Mouse (Mus musculus) heart, postnatal 25 days (tissue): ENCODE data around the gene Abcd1. TPM values are rescaled to one million over a fixed set of nuclear protein-coding genes. Genes with fewer than 3 reads are reported as not detected.
A peak's percentile ranks its signal among the peaks of the same experiment; 100 is the strongest.
"Not testable (repeated sequence)": the region's sequence is repeated elsewhere in the genome, so short reads cannot be mapped to it uniquely, and the experiment has no call there.

Experiments
- DNase-seq: peaks from one replicate; pipeline ENCODE4 v3.0.0; 2022; ENCODE audit warnings: low spot score
- intact Hi-C: fragments of 180-260 bp; cut with DNase I; formaldehyde crosslinking; loops from one replicate; pipeline ENCODE4 v1.15.1; 2025
- total RNA-seq, 2 experiments: library from RNA; stranded (reverse); gene quantifications; 2 replicates each; pipeline ENCODE4 v1.2.3; 2021

Abcd1 gene
- total RNA-seq, 2 experiments from 2014 or later: 29.1 to 30.6 TPM

DNA sequence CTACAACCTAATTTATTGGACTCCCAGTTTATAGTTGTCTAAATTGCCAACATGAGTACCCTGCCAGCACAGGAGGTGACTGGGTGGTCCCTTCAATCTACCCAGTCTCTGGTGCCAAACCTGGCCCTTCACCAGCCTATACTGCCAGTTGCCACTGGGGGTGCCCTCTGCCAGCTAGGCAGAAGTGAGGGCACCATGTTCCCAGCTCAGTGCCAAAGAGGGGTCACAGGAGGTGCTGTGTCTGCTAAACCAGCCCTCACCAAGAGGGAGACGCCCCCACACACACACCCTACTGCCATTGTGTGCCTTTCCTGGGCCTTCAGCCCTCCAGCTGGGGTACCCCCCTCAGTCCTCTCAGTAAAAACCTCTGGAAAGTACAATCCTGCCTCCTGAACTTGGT, 21.8 kb downstream of the Abcd1 start:
- intact Hi-C loops: no loop called here
- no peak for DNase-seq

DNA sequence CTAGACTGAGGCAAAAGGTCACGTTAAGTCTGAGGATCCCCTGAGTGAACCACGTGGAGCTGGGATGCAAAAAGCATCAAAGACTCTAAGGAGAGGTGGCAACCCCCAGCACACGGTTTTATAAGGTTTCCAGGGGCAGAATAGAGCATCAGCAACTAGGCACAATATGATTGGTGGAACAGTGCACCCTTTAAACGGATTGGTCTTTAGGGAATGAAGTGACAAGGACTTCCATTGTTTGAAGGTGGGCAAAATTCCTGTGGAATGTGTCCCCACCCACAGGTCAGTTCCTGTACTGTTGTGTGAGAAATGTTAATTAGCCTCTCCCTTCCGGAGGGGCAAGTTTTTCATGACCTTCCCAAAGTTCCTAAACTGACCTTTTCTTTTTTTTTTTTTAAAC, 22.8 kb downstream of the Abcd1 start:
- DNase-seq: no peak
- intact Hi-C loops: no loop called here

DNA sequence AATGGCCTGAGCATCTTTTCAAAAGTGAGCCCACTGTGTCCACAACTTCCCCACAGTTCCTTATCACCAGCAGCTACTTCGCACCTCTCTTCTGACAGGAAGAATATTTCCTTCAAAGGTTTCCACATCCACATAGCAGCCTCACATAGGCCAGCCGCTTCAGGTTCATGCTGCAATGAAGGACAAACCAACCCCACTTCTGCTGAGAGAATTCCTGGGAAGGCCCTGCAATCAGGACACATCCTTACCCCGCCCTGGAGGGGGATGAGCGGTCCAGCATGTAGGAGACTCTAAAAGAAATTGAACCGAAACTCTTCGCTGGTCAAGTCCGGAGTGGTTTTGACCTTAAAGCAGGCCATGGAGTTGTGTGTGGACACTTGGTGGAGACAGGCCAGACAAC, 23.4 kb downstream of the Abcd1 start:
- DNase-seq, intact Hi-C loops: not testable (repeated sequence)

GRCm38 (mm10) chrX:73744774-73745481, 28.5 kb downstream of the Abcd1 start:
- intact Hi-C loops: no loop called here

DNA sequence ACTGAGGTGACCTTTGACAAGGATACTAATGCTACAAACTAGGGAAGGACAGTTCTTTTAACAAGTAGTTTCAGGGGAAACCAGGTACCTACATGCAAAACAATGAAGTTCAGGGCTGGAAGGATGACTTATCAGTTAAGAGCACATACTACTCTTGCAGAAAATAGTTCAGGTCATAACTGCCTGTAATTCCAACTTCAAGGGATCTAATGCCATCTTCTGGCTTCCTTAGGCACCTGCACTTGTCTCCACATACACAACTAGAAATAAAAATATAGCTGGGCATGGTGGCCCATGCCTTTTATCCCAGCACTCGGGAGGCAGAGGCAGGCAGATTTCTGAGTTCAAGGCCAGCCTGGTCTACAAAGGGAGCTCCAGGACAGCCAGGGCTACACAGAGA, 32.6 kb downstream of the Abcd1 start:
- intact Hi-C loops: no loop called here
- DNase-seq: no peak

More at GRCm38 (mm10) chrX:73744774-73745481, 28.5 kb downstream of the Abcd1 start:
- DNase-seq: no peak

DNA sequence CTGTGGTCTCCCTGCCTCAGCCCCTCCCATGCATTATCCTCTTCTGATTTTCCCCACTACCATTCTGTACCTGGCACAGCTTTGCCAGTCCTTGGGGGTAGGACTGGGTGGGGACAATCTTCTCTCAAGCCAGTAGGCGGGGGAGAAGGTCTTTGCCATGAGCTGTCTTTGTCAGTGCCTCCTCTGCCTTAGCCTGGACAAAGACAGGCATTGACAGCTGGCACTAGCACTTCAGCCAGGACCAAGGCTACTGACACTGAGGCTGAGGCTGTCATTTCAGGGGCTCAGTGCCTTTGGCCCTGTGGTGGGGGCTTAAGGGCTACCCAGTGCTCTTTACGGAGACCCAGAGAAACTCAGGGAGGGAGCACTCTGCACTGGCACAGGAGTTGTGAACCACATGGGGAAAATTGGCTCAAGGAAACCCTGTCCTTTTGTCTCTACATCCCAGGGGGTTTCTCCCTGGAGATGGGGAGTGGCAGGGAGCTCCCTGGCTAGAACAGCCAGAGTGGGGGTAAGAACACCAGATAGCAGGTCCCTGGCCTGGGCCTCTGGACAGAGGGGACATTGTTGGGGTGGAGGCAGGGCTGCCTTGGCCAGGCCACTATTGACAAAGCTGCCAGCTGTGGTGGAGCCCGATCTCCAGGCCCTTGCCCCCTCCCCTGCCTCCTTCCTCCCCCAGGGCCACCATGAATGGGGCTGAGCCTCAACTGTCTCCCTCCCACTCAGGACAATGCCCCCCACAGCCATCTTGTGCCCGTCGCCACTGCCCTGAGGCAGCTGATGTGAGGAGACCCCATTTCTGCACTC, 40.1 kb downstream of the Abcd1 start, which contains the start of gene Plxnb3:
Plxnb3 (plus strand) TSS at position 757 of the 807 bp plus-strand sequence.
- no peak for DNase-seq
- intact Hi-C loops: no loop called here

DNA sequence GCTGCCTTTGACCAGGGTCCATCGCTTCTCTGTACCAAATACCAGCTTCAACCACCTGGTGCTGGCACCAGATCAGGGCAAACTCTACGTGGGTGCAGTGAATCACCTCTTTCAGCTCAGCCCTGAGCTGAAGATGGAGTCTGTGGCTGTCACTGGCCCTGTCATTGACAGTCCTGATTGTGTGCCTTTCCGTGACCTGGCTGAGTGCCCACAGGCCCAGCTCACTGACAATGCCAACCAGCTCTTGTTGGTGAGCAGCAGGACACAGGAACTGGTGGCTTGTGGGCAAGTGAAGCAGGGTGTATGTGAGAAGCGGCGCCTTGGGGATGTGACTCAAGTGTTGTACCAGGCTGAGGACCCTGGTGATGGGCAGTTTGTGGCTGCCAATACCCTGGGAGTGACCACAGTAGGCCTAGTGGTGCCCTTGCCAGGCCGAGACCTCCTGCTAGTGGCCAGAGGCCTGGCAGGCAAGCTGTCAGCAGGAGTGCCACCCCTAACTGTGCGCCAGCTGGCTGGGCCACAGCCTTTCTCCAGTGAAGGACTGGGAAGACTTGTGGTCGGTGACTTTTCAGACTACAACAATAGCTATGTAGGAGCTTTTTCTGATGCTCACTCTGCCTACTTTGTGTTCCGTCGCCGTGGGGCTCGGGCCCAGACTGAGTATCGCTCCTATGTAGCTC, 42.4 kb downstream of the Abcd1 start:
- intact Hi-C loops: no loop called here
- no peak for DNase-seq

GRCm38 (mm10) chrX:73765311-73765710, 48.9 kb downstream of the Abcd1 start:
- intact Hi-C loops: no loop called here
- DNase-seq: peak; percentile 26

- intact Hi-C loops: no loop called here
- DNase-seq: no peak
These were observed 50.9 kb downstream of the Abcd1 start for GRCm38 (mm10) chrX:73767267-73767666.

- intact Hi-C loops: no loop called here
- no peak for DNase-seq
These were observed 57.9 kb downstream of the Abcd1 start, which contains the start of gene Srpk3 for GRCm38 (mm10) chrX:73774168-73774760. Srpk3 (plus strand) TSS chrX:73774405.

- no peak for DNase-seq
- intact Hi-C loops: no loop called here
These were observed 58.5 kb downstream of the Abcd1 start for GRCm38 (mm10) chrX:73774802-73775483.

DNA sequence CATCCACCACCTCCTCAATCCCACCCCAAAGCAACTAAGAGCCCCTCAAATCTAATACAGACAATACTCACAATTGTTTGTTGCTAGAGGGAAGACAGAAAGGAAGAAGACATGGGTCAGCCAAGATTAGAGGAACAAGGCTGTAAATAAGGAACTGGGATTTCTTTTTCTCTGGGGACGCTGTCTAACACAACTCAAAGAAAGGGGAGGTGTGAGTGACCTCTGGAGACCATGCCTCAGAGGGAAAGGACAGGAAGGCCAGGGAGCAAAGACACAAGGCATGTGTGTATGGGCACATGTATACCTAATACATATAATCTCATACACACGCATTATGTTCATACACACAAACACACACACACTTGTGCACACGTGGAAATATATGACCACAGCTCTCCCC, 65.8 kb downstream of the Abcd1 start:
- intact Hi-C loops: no loop called here
- DNase-seq: no peak

GRCm38 (mm10) chrX:73785666-73786065, 69.3 kb downstream of the Abcd1 start:
- intact Hi-C loops: loop anchor here (5.0 kb wide), 1 partner anchor 68 kb away; the partner anchor contains the start of genes Abcd1 and Bcap31
- DNase-seq: no peak

GRCm38 (mm10) chrX:73786364-73787224, 70.2 kb downstream of the Abcd1 start, which contains the start of the genes Idh3g and Ssr4:
Idh3g (minus strand) TSS chrX:73786897.
Ssr4 (plus strand) TSS chrX:73787028.
- DNase-seq: peak; percentile 90
- intact Hi-C loops: loop anchor here (5.0 kb wide), 1 partner anchor 69 kb away; the partner anchor contains the start of genes Abcd1 and Bcap31

DNA sequence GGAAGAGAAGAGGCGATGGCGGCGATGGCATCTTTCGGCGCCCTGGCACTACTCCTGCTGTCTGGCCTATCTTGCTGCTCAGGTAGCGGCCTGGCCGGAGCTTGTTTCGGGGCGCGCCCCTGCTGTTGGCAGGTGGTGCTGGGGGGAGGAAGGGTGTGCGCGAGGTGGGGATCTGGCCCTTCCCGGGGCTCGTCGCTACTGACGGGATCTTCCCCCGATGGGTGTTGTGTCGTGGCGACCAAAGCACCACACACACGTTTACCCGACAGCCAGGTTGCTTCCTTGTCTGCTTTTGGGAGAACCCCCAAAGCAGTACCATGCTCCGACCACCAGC, 70.8 kb downstream of the Abcd1 start:
- intact Hi-C loops: loop anchor here (5.0 kb wide), 1 partner anchor 70 kb away; the partner anchor contains the start of genes Abcd1 and Bcap31
- no peak for DNase-seq
